Mouse (Mus musculus) forebrain, postnatal 0 days (tissue): Measurements from ENCODE around the gene Tedc1. TPM values are rescaled to one million over a fixed set of nuclear protein-coding genes. Genes with fewer than 3 reads are reported as not detected.
A peak's percentile ranks its signal among the peaks of the same experiment; 100 is the strongest.

Experiments
- ATAC-seq: fragments of 200-750 bp; cut with Nextera tagmentation; 2 replicates; pipeline ENCODE4 v1.8.0; 2017; ENCODE audit warnings: mild to moderate bottlenecking, moderate library complexity
- DNase-seq: peaks from one replicate; pipeline ENCODE4 v3.0.0-alpha.2; 2015
- H3K27ac ChIP-seq: fragments of 300-500 bp; sonication (generic); 2 replicates; pipeline ENCODE4 v1.5.1; 2014; ENCODE audit warnings: low read depth, mild to moderate bottlenecking, antibody characterized with exemption, low read length, moderate library complexity, mixed read lengths
- H3K27me3 ChIP-seq: fragments of 300-500 bp; sonication (generic); 2 replicates; pipeline ENCODE4 v1.6.1; 2014; ENCODE audit warnings: mild to moderate bottlenecking, low read length, mixed read lengths; ENCODE audit not compliant: insufficient read depth
- H3K36me3 ChIP-seq: fragments of 300-500 bp; sonication (generic); 2 replicates; pipeline ENCODE4 v1.6.1; 2014; ENCODE audit warnings: mild to moderate bottlenecking, moderate library complexity; ENCODE audit not compliant: insufficient read depth
- H3K4me1 ChIP-seq: fragments of 300-500 bp; sonication (generic); 2 replicates; pipeline ENCODE4 v1.6.1; 2014; ENCODE audit warnings: antibody characterized with exemption; ENCODE audit not compliant: insufficient read depth
- H3K4me2 ChIP-seq: fragments of 300-500 bp; sonication (generic); 2 replicates; pipeline ENCODE4 v1.6.1; 2014; ENCODE audit warnings: low read depth, mild to moderate bottlenecking, moderate library complexity
- H3K4me3 ChIP-seq: fragments of 300-500 bp; sonication (generic); 2 replicates; pipeline ENCODE4 v1.5.1; 2014; ENCODE audit warnings: low read depth, low read length, mixed read lengths
- H3K9ac ChIP-seq: fragments of 300-500 bp; sonication (generic); 2 replicates; pipeline ENCODE4 v1.6.1; 2014; ENCODE audit warnings: mild to moderate bottlenecking
- H3K9me3 ChIP-seq: fragments of 300-500 bp; sonication (generic); 2 replicates; pipeline ENCODE4 v1.6.1; 2016; ENCODE audit warnings: low read length
- CTCF ChIP-seq: sonication (generic); IDR thresholded peaks from 2 replicates; pipeline ENCODE4 v1.5.1; 2016; ENCODE audit warnings: antibody characterized with exemption, control low read depth, low read depth
- WGBS: fragments of 180-500 bp; shearing (Covaris S2); extraction: QIAGEN DNeasy Blood & Tissue Kit; methylation state at CpG from one replicate; pipeline ENCODE4 v1.1.7; 2014; 5-methylcytosine and 5-hydroxymethylcytosine counted together
- polyA plus RNA-seq: library from polyadenylated mRNA; unstranded; fragments of >200 nt; fragmentation: Nextera tagmentation; extraction: Ambion mirVana; gene quantifications from 2 replicates; pipeline ENCODE4 v1.2.1, GENCODE M21; 2015
- total RNA-seq: library from RNA; depleted of rRNA; stranded (reverse); fragments of >200 nt; gene quantifications from 2 replicates; pipeline ENCODE4 v1.2.3, GENCODE M21; 2014; rRNA removed

Gene Tedc1
- 7.8 and 8.6 TPM in 2 replicates for total RNA-seq
- 7.6 and 10.0 TPM in 2 replicates for polyA plus RNA-seq

DNA sequence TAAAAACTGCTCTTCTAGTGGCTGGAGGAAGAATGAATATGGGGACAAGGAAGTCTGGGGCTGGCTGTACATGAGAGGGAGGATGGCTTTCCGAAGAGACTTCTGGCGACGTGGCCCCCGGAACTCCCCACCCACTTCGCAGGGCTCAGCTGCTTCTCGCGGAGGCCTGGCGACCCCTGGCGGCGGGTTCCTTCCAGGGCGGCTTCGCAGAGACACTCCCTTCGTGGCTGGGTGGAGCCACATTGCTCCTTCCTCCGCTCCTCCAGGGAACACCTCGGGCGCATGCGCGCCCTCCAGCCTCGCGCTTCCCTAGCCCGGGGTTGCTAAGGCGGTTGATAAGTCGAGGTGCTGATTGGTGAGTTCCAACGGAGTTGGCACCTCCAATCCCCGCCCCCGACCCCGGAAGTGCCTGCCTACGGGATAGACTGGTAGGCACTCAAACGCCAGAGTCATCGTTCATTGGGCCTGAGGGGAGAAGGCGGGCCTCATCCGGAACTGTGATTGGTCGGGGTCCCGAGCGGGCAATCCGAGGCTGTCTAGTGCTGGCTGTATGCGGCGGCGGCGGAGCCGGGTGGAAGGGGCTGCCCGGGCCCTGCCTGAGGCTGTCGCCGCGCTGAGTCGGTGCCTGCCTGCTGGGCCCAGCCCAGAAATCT is at the start of gene Tedc1:
Gene Tedc1 (plus strand): TSS at position 535 of the 653 bp plus-strand sequence.
- Histone ChIP-seq H3K9ac (peak within 1 kb of the TSS; percentile 45), H3K4me3 (peak within 1 kb of the TSS; percentile 63), H3K27me3 (no peaks in the 10 kb centered on the region), H3K36me3 (no peaks in the 10 kb centered on the region), H3K4me1 (peaks cover 18% of the 10 kb centered on the region; the same call in 1 of the 2 replicates), H3K27ac (peak within 1 kb of the TSS; percentile 62), H3K9me3 (no peaks in the 10 kb centered on the region), H3K4me2 (peak within 1 kb of the TSS; percentile 93)
- peak; percentile 96 for ATAC-seq
- DNase-seq, result peak; percentile 100
- 1% methylated on average over 46 of the region's 46 CpGs for WGBS
- TF ChIP-seq CTCF, result peak; percentile 99

DNA sequence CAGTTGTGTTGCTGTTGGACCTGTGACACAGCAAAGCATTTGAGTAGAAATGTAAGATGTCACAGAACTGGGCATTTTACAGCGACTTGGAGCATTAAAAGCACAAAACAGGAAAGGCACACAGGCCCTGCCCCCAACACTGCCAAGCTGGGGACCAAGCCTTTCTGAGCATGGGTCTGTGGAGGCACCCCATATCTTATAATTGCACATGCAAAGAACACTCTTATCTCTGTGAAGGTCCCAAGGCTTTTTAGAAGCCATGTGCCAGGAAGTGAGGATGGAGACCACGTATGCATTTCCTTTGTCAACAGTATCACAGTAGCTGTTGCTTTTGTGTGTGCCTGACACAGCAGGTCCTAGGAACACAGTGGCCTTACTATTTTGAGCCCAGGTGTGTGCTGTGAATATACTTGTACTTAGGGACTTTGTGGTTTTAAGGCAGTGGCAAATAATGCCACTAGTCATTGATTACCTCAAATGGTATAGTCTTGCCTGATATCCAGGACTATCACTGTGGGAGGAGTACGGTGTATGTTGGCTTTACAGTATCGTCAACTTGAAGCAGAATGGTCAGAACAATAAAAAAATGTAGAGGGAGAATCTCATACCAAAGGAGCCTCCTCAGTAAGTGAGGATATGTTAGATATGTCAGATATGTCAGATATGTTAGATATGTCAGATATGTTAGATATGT is 48.6 kb upstream of the Tedc1 start:
- H3K9ac ChIP-seq, result no peak overlapping the region
- H3K4me3 ChIP-seq, result no peak overlapping the region
- no peak for TF ChIP-seq CTCF
- no peaks in the 10 kb centered on the region for H3K4me1 ChIP-seq
- 82% methylated on average over 4 of the region's 4 CpGs for WGBS
- no peak overlapping the region for H3K27ac ChIP-seq
- DNase-seq, result no peak
- H3K36me3 ChIP-seq, result 0 out of 2 replicates have a peak, but pooled peaks cover 3% of the 10 kb centered on the region
- ATAC-seq, result no peak
- H3K4me2 ChIP-seq, result no peak overlapping the region
- H3K27me3 ChIP-seq, result no peaks in the 10 kb centered on the region
- H3K9me3 ChIP-seq, result no peaks in the 10 kb centered on the region

DNA sequence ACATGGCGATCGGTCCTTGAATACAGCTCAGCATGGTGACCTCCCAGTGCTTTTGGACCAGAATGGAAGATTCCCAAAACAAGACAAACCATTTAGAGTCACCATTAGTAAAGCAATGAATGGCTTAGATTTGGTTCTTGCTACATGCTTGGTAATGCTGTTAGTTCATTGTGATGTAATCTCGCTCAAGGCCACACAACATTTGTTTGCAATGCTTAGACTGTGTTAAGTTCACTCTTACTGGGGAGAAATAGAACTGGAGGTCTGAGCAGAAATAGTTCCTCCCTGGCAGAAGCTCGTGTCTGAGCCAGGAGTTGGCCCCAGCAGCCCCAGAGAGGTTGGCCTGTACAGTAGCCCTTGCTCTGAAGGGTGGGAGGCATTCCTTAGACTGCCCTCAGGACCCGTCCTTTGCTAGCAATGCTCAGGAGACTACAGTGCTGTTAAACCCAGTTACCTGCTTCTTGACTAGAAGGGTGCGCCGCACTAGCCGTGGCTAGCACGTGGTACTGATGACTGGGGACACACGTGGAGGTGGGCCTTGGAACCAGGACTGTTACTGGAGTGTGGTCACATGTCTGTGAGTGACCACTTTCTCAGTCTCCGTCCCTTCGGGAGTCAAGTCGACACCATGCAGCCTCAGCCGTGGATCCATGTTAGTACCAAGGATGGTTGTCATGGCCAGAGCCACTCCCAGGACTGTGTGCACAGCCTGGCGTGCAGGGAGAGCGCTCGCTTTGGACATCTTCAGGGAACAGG is 47.5 kb upstream of the Tedc1 start:
- Histone ChIP-seq H3K36me3 (peaks cover 12% of the 10 kb centered on the region; the same call in 1 of the 2 replicates), H3K27ac (no peak overlapping the region), H3K9me3 (no peaks in the 10 kb centered on the region), H3K4me3 (no peak overlapping the region), H3K4me2 (no peak overlapping the region), H3K4me1 (no peaks in the 10 kb centered on the region), H3K27me3 (no peaks in the 10 kb centered on the region), H3K9ac (no peak overlapping the region)
- ATAC-seq (no peak), DNase-seq (no peak)
- WGBS, result 85% methylated on average over 17 of the region's 17 CpGs
- TF ChIP-seq CTCF, result no peak

DNA sequence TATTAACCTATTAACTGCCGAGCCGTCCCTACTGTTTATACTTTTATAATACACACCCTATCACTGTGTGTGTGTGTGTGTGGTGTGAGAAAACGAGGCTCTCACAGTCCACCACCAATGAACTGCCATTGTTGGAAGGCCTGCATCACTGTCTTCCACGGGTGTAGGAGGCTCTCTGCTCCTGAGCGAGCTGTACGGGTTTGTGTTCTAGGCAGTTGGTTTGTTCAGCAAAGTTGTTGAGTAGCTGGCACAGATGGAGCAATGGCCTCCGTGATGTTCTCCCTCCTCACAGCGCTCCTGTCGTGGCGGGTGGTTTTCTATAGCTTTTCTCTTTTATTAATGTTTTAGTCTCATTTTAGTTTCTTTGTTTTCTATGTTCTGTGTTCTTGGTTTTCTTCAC is 46.4 kb upstream of the Tedc1 start:
- no peak for ATAC-seq
- TF ChIP-seq CTCF, result no peak
- peaks cover 22% of the 10 kb centered on the region for H3K36me3 ChIP-seq
- no peaks in the 10 kb centered on the region for H3K4me1 ChIP-seq
- WGBS, result 77% methylated on average over 10 of the region's 10 CpGs
- no peak for DNase-seq
- no peaks in the 10 kb centered on the region for H3K9me3 ChIP-seq
- no peak overlapping the region for H3K4me2 ChIP-seq
- no peak overlapping the region for H3K4me3 ChIP-seq
- H3K27me3 ChIP-seq, result no peaks in the 10 kb centered on the region
- no peak overlapping the region for H3K9ac ChIP-seq
- H3K27ac ChIP-seq, result no peak overlapping the region

DNA sequence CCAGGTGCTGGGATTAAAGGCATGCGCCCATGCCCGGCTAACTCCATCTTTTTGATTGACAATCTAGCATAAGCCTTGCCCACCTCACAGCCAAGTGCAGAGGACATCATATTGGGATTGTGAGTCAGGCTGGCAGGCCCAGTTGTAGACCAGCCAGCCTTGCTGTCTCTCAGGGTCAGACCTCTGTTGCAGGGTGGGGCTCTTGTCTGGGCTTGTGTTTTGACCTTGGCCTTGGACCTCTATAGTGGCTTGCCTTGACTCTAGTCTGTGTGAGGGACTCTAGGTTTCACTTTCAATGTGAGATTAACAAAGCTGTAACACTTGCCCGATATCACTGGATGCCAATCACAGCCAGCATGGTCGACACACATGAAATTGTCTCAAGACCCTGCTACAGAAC is 42.1 kb upstream of the Tedc1 start:
- no peak for TF ChIP-seq CTCF
- no peak overlapping the region for H3K27ac ChIP-seq
- DNase-seq, result no peak
- no peaks in the 10 kb centered on the region for H3K27me3 ChIP-seq
- no peak overlapping the region for H3K9ac ChIP-seq
- H3K9me3 ChIP-seq, result no peaks in the 10 kb centered on the region
- H3K4me1 ChIP-seq, result no peaks in the 10 kb centered on the region
- no peak for ATAC-seq
- H3K4me2 ChIP-seq, result no peak overlapping the region
- WGBS, result 87% methylated on average over 4 of the region's 4 CpGs
- H3K36me3 ChIP-seq, result peaks cover 58% of the 10 kb centered on the region
- no peak overlapping the region for H3K4me3 ChIP-seq

DNA sequence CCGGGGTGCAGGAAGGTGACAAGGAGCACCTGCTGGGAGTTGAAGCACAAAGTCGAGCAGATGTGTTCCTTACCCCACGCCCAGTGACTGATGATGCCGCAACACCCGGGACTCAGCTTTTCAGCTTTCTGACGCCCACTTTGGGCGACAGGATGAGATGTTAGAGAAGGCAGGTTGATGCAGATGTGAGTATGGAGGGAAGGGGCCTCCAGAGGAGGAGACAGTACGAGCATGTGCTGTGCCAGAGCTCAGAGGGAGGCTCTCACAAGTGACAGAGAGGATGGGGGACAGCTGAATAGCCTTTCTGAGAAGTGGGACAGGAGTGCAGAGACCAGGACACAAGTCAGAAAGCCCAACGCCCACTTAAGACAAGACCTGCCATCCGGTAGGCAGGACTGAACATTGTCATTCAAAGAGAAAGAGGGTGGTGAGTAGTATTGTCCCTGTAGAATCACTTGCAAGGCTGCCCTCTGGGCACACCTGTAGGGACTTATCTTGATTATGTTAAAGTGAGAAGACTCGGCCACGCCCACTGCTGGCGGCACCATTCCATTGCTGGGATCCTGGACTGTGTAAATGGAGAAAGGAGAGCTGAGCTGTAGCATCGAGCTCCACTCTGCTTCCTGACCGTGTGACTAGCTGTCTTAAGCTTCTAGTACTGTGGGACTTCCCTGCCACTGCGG is 41.2 kb upstream of the Tedc1 start:
- no peak overlapping the region for H3K9ac ChIP-seq
- H3K4me1 ChIP-seq, result no peaks in the 10 kb centered on the region
- no peaks in the 10 kb centered on the region for H3K9me3 ChIP-seq
- peaks cover 58% of the 10 kb centered on the region for H3K36me3 ChIP-seq
- no peaks in the 10 kb centered on the region for H3K27me3 ChIP-seq
- H3K27ac ChIP-seq, result no peak overlapping the region
- TF ChIP-seq CTCF, result no peak
- no peak for ATAC-seq
- DNase-seq, result no peak
- H3K4me2 ChIP-seq, result no peak overlapping the region
- H3K4me3 ChIP-seq, result no peak overlapping the region
- 86% methylated on average over 16 of the region's 16 CpGs for WGBS
